Mouse (Mus musculus) liver, embryonic 14.5 days (tissue): ENCODE results near the gene Cd200r1. TPM values are rescaled to one million over a fixed set of nuclear protein-coding genes. Genes with fewer than 3 reads are reported as not detected.

Experiments
- ATAC-seq: fragments of 200-750 bp; cut with Nextera tagmentation; 2 replicates; pipeline ENCODE4 v1.8.0; 2017; ENCODE audit warnings: moderate number of reproducible peaks, mild to moderate bottlenecking, moderate library complexity; ENCODE audit not compliant: insufficient read depth
- DNase-seq, 3 experiments: peaks; one replicate each; pipeline ENCODE4 v3.0.0-alpha.2; 2012 to 2013; ENCODE audit warnings: low read depth in 3 of 3, low spot score in 3 of 3
- H3K27ac ChIP-seq: fragments of 300-500 bp; sonication (generic); 2 replicates; pipeline ENCODE4 v1.5.1; 2014; ENCODE audit warnings: moderate library complexity, mild to moderate bottlenecking, control low read depth, inconsistent platforms
- H3K27me3 ChIP-seq: fragments of 300-500 bp; sonication (generic); 2 replicates; pipeline ENCODE4 v1.6.1; 2014; ENCODE audit warnings: mild to moderate bottlenecking, low read length, moderate library complexity; ENCODE audit not compliant: control insufficient read depth, insufficient read depth
- H3K36me3 ChIP-seq: fragments of 300-500 bp; sonication (generic); replicated peaks from 2 replicates; pipeline ENCODE4 v1.6.1; 2014; ENCODE audit warnings: low read depth; ENCODE audit not compliant: control insufficient read depth, insufficient read depth
- H3K4me1 ChIP-seq, 2 experiments: fragments of 200-500 bp in 1 of 2; fragments of 300-500 bp in 1 of 2; sonication (generic) in 1 of 2; replicated peaks; 2 replicates each; pipeline ENCODE4 v1.6.1; 2012 to 2014; ENCODE audit warnings: antibody characterized with exemption in 1 of 2, inconsistent platforms in 1 of 2, low read length in 1 of 2; ENCODE audit not compliant: control insufficient read depth in 2 of 2, insufficient read depth in 2 of 2
- H3K4me2 ChIP-seq: fragments of 300-500 bp; sonication (generic); 2 replicates; pipeline ENCODE4 v1.6.1; 2014; ENCODE audit warnings: low read depth, mild to moderate bottlenecking, control low read depth, moderate library complexity
- H3K4me3 ChIP-seq, 2 experiments: fragments of 200-500 bp in 1 of 2; fragments of 300-500 bp in 1 of 2; sonication (generic) in 1 of 2; 2 replicates each; pipeline ENCODE4 v1.5.1; 2012 to 2014; ENCODE audit warnings: low read depth in 2 of 2, low read length in 2 of 2, mild to moderate bottlenecking in 2 of 2, control low read depth in 1 of 2, inconsistent platforms in 1 of 2, moderate library complexity in 1 of 2; ENCODE audit not compliant: insufficient read depth in 1 of 2
- H3K9ac ChIP-seq: fragments of 300-500 bp; sonication (generic); replicated peaks from 2 replicates; pipeline ENCODE4 v1.6.1; 2014; ENCODE audit warnings: mild to moderate bottlenecking, control low read depth, moderate library complexity
- H3K9me3 ChIP-seq: fragments of 300-500 bp; sonication (generic); 2 replicates; pipeline ENCODE4 v1.6.1; 2016; ENCODE audit warnings: low read length, mixed read lengths; ENCODE audit not compliant: control insufficient read depth
- CTCF ChIP-seq: IDR thresholded peaks from 2 replicates; pipeline ENCODE4 v1.5.1; 2016; ENCODE audit warnings: antibody characterized with exemption, low read depth, control low read depth
- EP300 ChIP-seq: IDR thresholded peaks from 2 replicates; pipeline ENCODE4 v1.6.1; 2016; ENCODE audit warnings: antibody characterized with exemption, low read depth
- WGBS: fragments of 180-500 bp; shearing (Covaris S2); extraction: QIAGEN DNeasy Blood & Tissue Kit; methylation state at CpG from one replicate; pipeline ENCODE4 v1.1.7; 2014; ENCODE audit not compliant: insufficient replicate concordance; 5-methylcytosine and 5-hydroxymethylcytosine counted together
- polyA plus RNA-seq, 2 experiments: library from polyadenylated mRNA; depleted of rRNA in 1 of 2; stranded (reverse) in 1 of 2; unstranded in 1 of 2; fragments of >200 nt; fragmentation: Nextera tagmentation in 1 of 2; extraction: Ambion mirVana in 1 of 2; gene quantifications; 2 replicates each; pipeline versions ENCODE4 v1.2.1 to v1.2.3; 2012 to 2014

Gene Cd200r1
- 1.2 and 2.1 TPM in 2 replicates for polyA plus RNA-seq (2012; rRNA removed)
- 3.1 and 3.4 TPM in 2 replicates for polyA plus RNA-seq (2014; fragmentation: Nextera tagmentation; extraction: Ambion mirVana)

DNA sequence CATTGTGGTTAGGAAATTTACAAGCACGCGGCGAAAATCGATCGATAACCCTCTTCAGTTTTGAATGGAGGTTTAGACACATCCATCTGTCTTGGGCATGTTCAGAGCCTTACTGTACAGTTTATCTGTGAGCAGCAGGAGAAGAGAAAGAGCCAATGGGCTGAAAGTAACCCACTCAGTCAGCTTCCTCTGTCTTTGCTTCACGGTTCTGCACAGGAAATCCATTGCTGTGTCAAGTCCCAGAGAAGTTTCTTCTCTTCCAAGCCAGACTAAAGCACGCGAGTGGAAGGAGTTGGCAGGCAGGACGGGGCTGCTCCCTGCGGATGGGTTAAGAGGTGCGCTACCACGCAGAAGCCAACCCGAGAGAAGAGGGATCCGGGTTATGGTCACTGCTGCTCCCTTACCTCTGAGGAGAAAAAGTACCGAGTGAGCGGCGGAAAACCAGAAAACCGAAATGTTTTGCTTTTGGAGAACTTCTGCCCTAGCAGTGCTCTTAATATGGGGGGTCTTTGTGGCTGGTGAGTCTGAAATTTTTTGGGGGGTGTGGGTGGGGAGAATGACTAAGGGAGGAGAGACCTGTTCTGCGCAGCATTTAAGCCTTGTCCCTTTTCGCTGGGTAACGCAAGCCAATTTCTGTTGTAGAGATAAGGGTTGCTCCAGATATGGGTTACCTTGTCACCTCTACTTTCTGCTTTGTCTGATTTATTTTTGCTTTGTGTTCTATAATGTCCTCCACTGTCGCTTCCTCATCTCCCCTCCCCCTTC, at the start of gene Cd200r1:
Gene Cd200r1 (plus strand): TSS at position 182 of the 765 bp plus-strand sequence.
- Histone ChIP-seq H3K9me3 (no peaks in the 10 kb centered on the region), H3K4me1 (peaks cover 0 to 8% of the 10 kb centered on the region in 2 experiments; a peak in 3 of 4 replicates), H3K36me3 (no peaks in the 10 kb centered on the region), H3K27me3 (no peaks in the 10 kb centered on the region), H3K9ac (peak within 1 kb of the TSS; percentile 51), H3K4me2 (peak within 1 kb of the TSS; percentile 74), H3K4me3 (peak within 1 kb of the TSS; percentile 53 to 62), H3K27ac (no peak within 1 kb of the TSS)
- TF ChIP-seq CTCF (no peak), EP300 (0 out of 2 replicates have a peak, but pooled peaks have one; percentile 15)
- 8% methylated on average over 22 of the region's 22 CpGs for WGBS
- no peak for DNase-seq
- ATAC-seq, result peak; percentile 77

DNA sequence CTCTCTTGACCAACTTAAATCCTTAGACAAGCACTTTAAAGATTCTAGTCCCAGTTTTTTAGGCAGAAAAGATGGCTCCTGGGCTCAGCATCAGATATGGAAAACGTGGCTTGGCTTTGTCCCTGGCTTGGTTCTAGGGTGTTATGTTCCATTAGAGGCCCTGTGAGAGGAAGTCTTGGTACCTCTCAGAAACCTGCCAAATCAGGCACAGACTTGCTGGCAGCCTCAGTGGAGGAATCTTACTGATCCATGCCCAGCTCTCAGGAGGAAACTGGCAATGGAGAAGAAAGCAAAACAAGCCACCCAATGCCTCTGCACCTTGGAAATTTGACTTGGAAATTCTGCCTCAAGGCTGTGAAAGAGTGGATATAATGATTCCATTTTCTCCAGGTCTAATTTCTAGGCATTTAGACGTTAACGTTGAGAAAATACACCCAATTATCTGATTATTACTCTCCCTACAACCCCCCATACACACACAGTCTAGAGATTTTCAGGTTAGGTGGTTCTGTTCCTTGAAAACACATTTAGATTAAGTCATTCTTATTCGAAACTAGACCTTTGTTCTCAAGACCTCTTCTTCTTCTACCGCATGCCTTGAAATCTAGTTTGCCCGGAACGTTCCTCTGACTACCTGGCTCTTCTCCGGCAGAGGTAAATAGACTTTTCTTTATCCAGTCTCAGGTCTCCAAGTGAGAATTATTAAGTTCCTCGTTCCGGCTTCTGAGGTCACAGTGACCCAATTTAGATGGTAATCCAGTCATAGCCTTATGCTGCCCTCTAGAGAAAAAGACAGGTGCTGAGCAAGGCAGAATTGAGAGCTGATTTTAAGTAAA, 49.0 kb upstream of the Cd200r1 start:
- 43% methylated on average over 10 of the region's 10 CpGs for WGBS
- H3K4me2 ChIP-seq, result no peak overlapping the region
- no peak for DNase-seq

DNA sequence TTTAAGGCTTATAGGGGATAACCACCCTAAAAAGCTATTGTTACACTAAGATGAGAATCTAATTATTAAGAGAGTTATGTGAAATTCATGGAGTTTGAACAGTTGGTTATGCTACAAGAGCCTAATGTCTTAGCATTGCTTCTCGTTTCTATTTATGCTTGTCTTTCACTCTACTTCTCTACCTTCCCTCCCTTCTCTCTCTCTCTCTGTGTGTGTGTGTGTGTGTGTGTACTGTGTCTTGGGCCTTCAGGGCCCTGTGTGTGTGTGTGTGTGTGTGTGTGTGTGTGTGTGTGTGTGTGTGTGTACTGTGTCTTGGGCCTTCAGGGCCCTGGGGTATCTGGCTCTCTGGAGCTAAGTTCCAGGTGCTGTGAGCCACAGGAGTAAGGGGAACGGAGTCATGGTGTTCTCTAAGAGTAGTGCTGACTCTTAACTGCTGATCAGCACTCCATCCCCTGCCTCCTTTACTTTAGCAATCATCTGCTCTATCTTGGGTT, 48.3 kb upstream of the Cd200r1 start:
- Histone ChIP-seq H3K27me3 (no peaks in the 10 kb centered on the region), H3K9me3 (no peaks in the 10 kb centered on the region), H3K36me3 (no peaks in the 10 kb centered on the region), H3K9ac (no peak overlapping the region), H3K4me1 (no peaks in the 10 kb centered on the region), H3K27ac (no peak overlapping the region), H3K4me3 (no peak overlapping the region), H3K4me2 (no peak overlapping the region)
- no peak for DNase-seq
- no peak for TF ChIP-seq EP300
- TF ChIP-seq CTCF, result no peak
- no peak for ATAC-seq
- WGBS, result 51% methylated on average over 2 of the region's 2 CpGs

More for the DNA sequence above, 49.0 kb upstream of the Cd200r1 start:
- TF ChIP-seq CTCF (no peak; the same call in 1 of the 2 replicates), EP300 (no peak)
- no peak for ATAC-seq
- Histone ChIP-seq H3K36me3 (no peaks in the 10 kb centered on the region), H3K4me1 (no peaks in the 10 kb centered on the region), H3K9me3 (no peaks in the 10 kb centered on the region), H3K27ac (no peak overlapping the region), H3K4me3 (no peak overlapping the region), H3K9ac (no peak overlapping the region), H3K27me3 (no peaks in the 10 kb centered on the region)

DNA sequence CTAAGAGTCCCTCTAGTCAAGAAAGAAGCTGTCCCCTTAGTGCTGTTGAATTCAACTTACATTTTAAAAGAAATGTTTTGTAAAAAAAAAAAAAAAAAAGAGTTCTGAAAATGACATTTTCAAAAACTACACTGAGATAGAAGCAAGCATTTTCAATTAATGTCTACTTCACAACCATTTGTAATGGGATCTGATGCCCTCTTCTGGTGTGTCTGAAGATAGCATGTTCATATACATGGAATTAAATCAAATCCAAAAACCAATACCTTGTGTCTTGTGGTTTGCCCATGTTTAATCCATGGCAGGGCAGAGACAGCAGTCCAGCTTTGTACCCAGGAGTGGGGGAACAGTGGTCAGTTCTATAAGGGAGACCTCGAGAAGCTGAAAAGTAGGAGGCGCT, 47.7 kb upstream of the Cd200r1 start:
- Histone ChIP-seq H3K27ac (no peak overlapping the region), H3K4me1 (peaks cover 3% of the 10 kb centered on the region in 2 experiments; a peak in 3 of 4 replicates)

DNA sequence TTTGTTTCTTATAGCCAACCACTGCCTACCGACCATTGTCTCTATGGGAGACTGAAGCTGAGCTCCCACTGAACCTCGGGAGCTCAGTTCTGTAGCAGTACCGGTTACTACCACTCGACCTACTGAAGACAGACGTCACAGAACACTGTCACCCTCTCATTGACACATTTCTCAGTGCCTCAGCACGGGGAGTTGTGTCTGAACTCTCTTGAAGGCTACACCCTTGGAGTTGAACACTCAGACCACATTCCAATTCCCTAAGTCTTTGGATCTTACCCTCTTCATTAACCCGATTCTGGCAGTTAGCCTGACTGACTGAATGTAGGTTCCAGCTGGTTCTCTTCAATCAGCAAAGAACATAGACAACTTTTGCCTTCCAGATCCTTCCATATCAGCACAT, 46.2 kb upstream of the Cd200r1 start:
- H3K4me2 ChIP-seq, result no peak overlapping the region
- no peak overlapping the region for H3K4me3 ChIP-seq
- no peaks in the 10 kb centered on the region for H3K36me3 ChIP-seq
- TF ChIP-seq EP300 (no peak), CTCF (no peak)
- ATAC-seq (no peak), DNase-seq (no peak)
- no peaks in the 10 kb centered on the region for H3K9me3 ChIP-seq
- no peaks in the 10 kb centered on the region for H3K27me3 ChIP-seq
- no peak overlapping the region for H3K9ac ChIP-seq
- no peak overlapping the region for H3K27ac ChIP-seq
- H3K4me1 ChIP-seq, result peaks cover 4 to 10% of the 10 kb centered on the region in 2 experiments; a peak in 3 of 4 replicates
- 64% methylated on average over 7 of the region's 7 CpGs for WGBS

More for the DNA sequence above, 47.7 kb upstream of the Cd200r1 start:
- H3K4me3 ChIP-seq, result no peak overlapping the region
- DNase-seq (no peak), ATAC-seq (no peak)
- H3K9me3 ChIP-seq, result no peaks in the 10 kb centered on the region
- no peaks in the 10 kb centered on the region for H3K36me3 ChIP-seq
- TF ChIP-seq CTCF, result no peak
- no peak for TF ChIP-seq EP300
- H3K4me2 ChIP-seq, result no peak overlapping the region
- 68% methylated on average over 2 of the region's 2 CpGs for WGBS
- no peak overlapping the region for H3K9ac ChIP-seq
- no peaks in the 10 kb centered on the region for H3K27me3 ChIP-seq
